Mouse (Mus musculus): ENCODE results near the gene Ss18l2.

Ss18l2 gene

DNA sequence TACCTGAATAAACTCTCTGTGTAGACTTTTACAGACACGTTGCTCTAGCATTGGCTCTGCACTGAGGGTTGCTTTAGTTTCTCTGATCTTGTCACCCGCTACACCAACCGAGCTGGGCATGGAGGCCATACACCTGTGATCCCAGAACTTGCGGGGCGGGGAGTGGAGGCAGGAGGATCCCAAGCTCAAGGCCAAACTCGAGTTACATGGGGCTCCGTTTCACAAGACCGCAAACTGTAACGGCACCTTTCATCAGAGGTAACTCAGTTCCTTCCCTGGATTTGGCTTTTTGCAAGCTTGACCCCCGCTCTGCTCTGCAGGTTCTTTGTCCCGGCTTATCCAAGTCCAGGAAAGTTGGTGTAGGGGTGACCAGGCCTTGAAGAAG lies 5.9 kb upstream of the Ss18l2 start:
- no peak for DNase-seq (ENCODE audit: low read depth)

DNA sequence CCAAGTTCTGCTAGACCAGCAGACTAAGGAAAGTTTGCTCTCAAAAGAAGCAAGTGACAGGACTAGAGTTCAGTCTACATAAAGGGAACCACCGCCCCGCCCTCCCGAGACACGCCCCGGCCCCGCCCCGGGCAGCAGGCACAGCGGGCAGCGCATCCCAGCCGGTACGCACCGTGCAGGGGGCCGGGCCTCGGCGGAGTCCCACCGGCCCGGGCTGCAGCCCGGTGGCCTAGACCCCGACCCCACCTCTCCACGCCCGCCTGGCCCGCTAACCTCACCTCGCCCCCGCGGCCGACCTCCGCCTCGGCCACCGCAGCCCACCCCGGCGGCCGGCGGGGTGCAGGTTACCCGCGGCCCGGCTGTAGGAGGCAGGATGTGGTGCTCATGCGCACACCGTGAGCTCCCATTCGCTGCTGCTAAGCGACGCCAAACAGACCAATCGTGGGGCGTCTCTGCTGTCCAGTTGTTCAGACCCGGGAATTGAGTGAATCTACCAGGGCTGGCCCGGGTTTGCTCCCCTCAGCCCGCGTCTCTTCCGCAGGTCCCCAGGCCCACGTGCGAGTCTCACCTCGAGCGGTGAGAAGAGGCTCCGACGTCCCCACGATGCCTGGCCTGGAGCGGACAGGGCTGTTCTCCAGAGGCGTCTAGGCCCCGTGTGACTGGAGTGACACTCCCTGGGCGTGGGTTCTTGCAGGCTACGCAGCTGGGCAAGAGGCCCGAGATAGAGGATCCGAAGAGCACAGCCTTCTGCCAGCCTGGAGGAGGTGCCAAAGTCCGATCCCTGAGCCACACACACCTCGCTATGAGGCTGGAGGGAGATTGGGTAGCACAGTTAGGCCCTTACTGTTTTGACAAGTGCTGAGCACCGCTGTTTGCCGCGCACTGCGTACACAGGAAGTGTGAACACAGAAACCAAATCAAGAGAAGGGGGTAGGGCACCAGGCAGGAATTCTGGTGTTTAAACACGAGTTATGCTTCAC lies 5.2 kb upstream of the Ss18l2 start, which contains the start of gene Sec22c:
Gene Sec22c (minus strand): TSS at position 845 of the 980 bp plus-strand sequence.
- DNase-seq (ENCODE audit: low read depth): peak; percentile 92

DNA sequence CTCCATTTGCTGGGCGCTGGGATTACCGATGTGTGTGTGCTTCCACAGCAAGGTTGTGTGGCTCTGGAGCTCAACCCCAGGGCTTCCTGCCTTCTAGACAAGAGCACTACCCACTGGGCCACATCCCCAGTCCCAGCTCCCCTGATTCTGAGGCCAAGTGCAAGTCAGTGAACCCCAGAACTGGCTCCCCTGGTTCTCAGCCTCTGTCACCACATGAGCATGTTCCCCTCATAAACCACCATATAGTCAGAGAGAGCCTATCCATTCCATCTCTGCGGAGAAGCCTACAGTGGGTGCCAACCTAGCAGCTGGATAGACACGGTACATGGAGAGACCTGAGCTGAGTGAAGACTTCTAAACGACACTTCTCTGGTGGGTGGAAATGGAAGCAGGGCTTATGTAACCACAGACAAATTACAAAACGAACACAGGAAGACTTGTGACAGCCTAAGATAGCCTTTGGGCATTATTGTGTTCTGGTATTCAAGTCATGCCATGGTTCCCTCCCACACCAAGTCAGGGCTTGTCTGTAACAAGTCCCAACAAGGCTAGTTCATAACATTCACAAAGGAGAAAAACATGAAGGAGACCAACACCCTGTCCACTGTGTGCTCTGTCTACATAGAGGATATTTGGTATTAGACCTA lies 4.0 kb upstream of the Ss18l2 start:
- peak; percentile 46 for DNase-seq (ENCODE audit: low read depth)

DNA sequence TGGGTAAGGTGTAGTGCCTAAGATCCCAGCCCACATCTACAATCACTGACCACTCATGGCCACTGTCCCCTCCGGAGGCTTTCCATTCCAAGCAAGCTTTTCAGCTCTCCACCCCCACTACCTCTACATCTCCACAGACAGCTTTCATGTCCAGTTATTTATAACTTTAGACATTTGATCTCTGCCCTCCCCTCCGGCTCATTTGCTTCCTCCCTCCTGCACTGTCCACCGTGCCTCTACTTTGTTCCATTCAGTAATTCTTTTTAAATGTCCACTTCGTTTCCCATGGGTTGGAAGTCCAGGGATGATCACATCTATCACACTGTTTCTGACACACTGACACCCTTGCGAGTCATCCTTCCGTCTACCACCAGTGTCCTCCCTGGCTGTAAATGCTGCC lies 2.3 kb upstream of the Ss18l2 start:
- DNase-seq (ENCODE audit: low read depth): no peak

DNA sequence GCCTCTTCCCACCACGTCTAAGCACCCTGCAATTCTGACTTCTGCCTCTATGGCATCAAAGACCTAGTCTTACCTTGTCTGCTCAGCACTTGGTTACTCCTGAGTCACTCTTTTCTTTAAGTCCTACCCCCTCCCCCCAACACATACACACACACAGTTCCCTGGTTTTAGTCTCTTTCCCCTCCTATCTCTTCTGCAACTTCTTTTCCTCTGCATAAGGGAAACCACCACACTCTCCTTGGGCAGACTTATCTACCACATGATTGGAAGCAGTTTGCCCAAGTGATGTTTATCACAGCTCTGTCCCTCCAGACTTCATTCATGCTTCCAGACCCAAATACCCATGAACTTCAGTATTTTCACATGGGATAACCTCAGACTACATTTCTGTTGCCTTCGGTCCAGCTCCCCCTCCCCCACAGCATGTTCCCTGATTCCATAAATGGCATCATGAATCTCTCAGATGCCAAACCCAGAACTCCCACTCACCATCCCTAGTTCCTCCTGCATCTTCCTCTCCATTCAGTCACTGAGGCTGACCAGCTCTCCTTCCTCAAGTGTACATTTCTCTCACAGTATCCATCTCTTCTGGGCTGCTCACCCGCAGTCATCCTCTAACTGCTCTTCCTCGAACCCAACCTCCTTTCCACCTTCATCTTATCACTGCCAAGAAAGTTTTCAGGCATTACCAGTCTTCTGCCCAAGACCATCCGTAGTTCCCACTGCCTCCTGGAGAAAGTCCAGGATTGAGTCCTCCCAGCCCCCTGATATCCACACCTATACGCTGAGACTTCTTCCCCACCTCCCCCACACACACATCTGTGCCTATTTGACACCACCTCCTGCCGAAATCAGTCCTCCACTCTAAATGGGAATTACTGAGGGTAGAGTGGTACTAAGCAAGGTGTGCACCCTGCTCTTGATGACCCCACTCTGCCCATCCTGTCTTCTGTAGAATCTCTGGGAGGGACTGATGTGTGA lies 1.3 kb upstream of the Ss18l2 start:
- no peak for DNase-seq (ENCODE audit: low read depth)

DNA sequence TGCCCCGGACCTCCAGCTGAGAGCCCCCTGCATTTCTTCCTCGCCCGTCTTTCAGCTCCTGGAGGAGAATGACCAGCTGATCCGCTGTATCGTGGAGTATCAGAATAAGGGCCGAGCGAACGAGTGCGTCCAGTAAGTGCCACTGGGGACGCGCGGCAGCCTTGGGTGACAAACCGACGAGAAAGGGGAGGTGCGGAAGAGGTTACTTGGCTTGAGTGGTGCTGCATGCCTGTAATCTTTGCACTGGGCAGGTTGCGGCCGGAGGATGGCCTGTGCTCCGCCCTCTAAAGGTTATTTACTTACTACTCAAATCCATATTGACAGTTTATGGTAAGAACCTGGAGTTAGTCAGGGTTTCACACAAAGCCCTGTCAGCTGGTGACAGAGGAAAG lies 451 bp downstream of the Ss18l2 start:
- no peak for DNase-seq (ENCODE audit: low read depth)

DNA sequence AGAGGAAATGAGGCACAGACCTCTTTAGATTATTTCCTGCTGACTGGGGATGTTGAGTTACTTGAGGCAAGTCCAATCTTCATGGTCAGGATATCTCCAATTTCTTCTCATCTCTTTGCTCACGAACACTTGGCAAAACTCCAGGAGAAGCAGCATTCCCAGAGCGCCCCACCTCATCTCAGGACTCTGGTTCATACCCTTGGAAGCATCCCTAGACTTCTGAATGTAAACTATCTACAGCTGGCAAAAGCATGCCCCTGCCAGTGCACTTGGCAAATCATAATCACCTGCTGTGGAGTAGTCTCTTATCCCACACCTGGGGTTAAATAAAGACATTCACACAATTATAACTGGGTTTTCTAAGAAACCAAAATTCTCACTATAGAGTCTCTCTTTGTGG lies 6.9 kb downstream of the Ss18l2 start:
- no peak for DNase-seq (ENCODE audit: low read depth)

DNA sequence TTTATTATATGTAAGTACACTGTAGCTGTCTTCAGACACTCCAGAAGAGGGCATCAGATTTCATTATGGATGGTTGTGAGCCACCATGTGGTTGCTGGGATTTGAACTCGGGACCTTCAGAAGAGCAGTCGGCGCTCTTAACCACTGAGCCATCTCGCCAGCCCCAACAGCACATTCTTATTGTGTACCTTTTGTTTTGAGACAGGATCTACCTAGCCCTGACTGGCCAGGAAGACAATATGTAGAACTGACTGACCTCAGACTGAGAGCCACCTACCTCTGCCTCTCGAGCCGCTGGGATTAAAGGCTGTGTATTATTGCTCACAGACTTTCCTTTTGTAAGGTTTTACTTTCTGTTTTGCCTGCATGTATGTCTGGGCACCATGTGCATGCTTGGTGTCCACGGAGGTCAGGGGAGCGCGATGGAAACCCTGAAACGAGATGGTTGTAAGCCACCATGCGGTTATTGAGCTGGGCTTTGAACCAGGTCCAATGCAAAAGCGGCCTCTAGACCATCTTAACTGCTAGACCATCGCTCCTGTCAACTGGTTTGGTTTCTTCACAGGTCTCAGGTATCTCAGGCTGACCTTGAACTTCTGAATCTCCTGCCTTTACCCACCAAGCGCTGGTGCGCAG lies 8.1 kb downstream of the Ss18l2 start:
- DNase-seq (ENCODE audit: low read depth): no peak

DNA sequence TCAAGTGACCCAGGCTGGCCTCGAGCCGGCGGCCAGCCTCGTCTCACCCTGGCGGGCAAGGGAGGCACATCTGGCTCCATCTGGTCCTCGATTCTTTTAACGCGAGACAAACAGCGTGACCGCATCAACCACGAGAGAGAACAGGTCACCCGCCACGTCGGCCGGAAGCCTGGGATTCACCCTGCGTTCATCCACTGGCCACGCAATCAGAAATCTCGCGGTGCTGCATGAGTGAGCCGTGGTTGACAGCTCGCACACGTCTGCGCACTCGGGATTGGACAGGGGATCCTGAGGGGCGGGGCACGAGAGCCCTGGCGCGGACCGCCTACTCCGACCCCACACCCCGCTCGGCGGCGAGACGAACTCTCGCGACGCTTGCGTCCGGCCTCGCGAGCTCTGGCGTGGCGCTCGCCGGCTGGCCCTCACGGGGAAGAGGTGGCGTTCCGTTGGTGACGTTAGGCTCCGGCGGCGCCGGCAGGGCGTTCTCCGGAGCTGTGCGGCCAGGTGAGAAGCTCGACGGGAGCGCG lies 8.7 kb downstream of the Ss18l2 start, which contains the start of gene Nktr:
Gene Nktr (plus strand): TSS at position 378 of the 527 bp plus-strand sequence.
- DNase-seq (ENCODE audit: low read depth): peak; percentile 98

DNA sequence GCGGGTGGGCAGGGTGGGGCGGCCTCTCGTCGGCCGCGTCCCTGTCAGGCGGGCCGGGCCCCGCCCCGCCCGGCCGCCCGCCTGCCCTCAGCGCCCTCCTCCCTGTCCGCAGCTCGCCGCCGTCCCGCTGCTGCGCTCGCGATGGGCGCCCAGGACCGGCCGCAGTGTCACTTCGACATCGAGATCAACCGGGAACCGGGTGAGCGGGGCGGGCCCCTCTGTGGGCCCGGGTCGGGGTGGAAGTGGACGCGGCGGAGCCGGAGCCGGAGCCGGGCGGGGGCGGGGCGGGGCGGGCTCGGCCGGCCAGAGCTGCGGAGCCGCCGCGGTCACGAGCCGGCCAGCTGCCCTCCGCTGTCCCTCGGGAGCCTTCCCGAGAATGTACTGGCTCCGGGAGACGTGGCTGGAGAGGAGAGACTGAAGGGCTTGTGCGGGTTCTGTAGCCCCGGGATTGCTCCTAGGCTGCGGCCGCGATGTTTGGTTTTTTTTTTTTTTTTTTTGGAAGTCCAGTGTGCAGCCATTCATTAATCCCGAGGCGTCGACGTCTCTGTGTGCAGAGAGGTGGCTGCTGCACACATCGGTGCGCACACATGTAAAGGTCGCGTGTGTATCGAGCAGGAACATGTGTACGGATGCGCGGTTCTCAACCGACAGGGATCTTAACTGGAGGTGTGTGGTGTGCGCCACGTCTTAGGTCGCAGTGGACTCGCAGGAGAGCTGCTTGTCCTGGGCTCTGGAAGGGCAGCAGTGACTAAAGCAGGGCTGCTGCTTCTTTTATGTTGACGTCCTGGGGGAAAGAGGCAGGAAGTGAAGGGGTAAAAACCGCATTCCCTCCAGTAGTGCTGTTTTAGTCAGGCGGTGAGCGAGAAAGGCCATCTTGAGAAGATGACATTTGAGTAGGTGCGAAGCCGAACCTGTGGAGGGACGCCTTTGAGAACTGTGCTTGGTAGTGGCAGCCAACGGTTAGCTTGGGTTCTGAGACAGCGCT lies 9.5 kb downstream of the Ss18l2 start:
- peak; percentile 76 for DNase-seq (ENCODE audit: low read depth)

DNA sequence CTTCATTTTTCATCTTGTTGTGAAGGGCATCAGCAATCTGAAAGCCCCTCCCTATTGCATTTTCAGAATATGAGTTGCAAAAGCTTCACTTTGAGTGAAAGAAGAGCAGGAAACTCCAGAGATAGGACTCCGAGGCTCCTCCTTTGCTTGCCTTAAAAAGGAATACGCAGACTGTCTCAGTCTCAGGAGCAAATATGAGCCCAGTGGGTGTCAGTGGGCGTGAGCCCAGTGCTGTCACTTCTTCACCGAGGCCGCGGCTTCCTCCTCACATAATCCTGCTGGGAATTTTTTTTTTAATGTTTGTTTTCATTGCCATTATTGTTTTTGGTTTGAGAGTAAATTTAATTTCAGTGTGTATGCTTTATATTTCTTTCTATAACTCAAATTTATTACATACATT lies 30.4 kb downstream of the Ss18l2 start:
- no peak for DNase-seq (ENCODE audit: low read depth)

DNA sequence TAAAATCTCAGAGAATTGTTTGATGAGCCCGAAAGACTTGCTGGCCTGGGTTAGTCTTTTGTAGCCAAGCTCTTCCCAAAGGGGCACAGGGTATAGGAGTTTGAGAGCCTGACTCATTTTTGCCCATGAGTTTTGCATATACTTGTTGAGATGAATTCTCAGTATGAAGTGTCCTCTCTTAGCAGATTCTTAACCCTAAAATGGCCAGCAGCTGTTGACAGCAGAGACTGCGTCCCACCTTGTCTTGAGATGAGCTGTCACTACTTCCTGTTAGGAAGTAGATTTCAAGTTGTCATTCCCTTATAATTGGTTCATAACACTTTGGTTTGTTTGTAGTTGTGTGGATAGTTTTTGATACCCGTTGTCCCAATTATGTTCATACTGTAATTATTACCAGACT lies 31.0 kb downstream of the Ss18l2 start:
- DNase-seq (ENCODE audit: low read depth): no peak

DNA sequence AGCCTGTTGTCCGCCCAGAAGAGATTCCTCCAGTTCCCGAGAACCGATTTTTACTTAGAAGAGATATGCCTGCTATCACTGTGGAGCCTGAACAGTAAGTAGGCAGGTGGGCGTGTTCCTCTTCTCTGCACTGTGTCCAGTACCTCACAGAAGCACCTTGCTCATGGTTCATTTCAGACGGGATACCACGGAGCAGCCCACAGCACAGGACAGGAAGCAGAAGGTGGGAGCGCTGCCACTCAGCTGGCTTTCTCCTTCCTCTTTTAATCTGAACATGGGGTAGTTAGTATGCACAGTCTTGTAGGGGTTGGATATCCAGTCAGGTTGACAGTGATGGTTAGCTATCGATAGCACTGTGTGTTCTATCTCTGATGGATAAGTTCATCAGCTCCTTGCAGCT lies 33.9 kb downstream of the Ss18l2 start:
- no peak for DNase-seq (ENCODE audit: low read depth)

DNA sequence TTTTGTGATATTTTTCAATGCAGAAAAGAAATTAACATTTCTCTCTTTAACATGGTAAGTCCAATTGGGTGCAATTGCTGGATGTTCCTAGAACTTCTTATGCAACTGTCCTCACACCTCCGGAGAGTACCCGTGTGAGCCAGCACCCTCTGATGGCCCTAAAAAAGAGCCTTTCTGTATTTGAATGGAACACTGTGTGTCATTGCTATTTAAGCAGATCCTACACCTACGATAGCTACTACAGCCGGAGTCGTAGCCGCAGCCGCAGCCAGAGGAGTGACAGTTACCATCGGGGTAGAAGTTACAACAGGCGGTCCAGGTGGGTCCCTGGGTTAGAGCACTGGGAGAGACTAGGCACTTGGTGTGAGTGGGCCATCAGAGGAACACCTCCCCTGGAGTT lies 42.6 kb downstream of the Ss18l2 start:
- DNase-seq (ENCODE audit: low read depth): no peak

DNA sequence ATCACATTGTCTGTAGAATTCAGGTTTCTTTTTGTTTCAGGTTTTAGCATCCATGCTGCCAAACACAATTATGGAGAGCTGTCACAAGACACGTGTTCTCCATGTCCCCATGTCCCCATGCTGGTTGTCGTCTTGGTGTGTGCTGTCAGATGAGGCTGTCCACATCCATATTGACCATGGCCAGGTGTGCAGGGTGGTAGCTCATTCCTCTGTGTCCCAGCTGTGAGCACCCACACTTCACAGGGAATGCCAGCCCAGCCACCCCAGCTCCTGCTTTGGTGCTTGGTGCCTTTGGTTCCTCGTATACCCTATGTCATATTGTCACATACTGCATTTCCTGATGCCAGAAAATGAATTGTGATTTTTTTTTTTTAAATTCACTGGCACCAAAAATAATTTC lies 44.5 kb downstream of the Ss18l2 start:
- no peak for DNase-seq (ENCODE audit: low read depth)

DNA sequence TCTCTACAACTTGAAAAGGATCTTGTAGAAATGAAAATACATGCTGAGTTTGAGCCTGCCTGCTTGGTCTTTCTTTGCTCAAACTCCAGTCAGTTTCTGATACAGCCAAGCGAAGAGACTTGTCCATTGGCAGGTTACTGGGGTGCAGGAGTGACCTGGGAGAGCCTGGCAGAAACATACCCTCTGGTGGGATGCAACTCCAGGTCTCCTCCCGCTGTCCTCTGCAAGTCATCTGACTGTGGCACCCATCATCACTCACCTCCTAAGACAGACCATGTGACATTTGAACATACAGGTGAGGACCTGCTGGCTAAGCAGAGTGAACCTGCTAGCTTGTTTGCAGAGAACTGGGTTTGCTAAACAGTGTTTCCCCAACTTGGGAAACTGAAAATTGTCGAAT lies 46.7 kb downstream of the Ss18l2 start:
- no peak for DNase-seq (ENCODE audit: low read depth)

DNA sequence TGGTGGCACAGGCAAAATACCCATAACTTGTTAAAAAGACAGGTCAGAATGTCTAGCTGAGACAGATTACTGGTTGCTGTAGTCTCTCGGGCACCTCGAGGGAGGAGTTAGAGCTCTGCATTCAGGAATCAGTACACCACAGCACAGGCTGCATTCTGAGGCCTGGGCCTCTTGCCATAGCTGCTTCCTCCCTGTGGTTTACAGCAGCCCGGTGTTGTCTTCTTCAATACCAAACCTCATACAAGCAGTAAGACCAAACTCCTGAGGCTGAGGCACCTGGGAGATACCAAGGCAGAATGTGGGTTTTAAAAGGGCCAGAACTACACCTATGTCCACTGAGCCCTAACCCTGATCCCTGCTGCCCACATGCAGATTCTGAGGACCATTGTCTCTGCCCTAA lies 47.3 kb downstream of the Ss18l2 start:
- peak; percentile 54 for DNase-seq (ENCODE audit: low read depth)

DNA sequence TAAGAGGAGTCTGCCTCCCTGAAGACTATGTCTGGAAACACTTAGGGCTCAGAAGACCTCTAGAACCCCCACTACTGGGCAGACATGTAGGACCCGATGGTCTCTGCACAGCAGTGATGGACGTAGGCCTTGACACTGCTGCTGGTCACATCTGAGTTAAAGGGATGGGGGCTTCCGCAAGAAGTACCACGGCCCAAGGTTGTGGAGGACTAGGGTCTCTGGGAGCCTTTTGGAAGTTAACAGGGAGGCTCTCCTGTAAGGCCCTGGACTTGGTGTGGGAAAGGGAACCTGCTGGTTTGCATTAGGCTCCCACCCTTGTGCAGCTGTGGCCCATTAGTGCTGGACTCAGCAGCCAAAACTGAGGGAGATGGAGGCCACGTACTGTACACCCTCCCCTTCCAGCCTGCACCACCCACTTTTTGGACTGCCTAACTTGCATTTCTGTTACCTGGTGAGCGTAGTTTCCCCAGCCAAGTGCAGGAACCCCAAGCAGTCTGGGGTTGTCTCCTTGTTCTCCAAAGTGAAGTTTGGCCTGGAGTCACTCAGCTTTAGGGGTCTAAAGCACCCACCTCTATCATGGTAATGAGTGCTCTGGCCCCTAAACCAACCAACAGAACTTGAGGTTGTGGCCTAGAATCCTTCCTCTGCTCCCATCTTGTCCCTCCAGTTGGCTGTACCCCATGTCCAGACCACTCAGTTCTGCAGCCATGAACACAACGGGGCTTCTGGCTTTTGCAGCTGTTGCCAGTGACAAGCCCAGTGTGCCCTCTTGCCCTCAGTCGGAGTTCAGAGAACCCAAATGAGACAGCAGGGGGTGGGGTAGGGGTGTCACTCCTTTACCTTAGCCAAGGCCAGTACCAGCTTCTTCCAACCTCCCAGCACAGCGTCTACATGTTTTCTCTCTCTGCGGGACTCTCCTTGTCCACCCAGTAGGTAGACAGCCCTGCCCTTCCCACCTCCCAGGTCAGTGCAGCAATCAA lies 48.0 kb downstream of the Ss18l2 start:
- peak; percentile 17 for DNase-seq (ENCODE audit: low read depth)

Measured in naive thymus-derived CD4-positive, alpha-beta T cell, adult 2 months (primary cell).